Mouse (Mus musculus) forebrain, embryonic 10.5 days (tissue): ENCODE data around the gene Col20a1. TPM values are rescaled to one million over a fixed set of nuclear protein-coding genes. Genes with fewer than 3 reads are reported as not detected.

Source experiments
- DNase-seq: peaks from one replicate; pipeline ENCODE4 v3.0.0-alpha.2; 2017; ENCODE audit warnings: low spot score; ENCODE audit errors: extremely low spot score
- H3K27ac ChIP-seq: fragments of 300-500 bp; sonication (generic); 2 replicates; pipeline ENCODE4 v1.5.1; 2016; ENCODE audit warnings: mild to moderate bottlenecking
- H3K27me3 ChIP-seq: fragments of 300-500 bp; sonication (generic); 2 replicates; pipeline ENCODE4 v1.6.1; 2016; ENCODE audit warnings: mild to moderate bottlenecking; ENCODE audit not compliant: poor library complexity, severe bottlenecking
- H3K36me3 ChIP-seq: fragments of 300-500 bp; sonication (generic); replicated peaks from 2 replicates; pipeline ENCODE4 v1.6.1; 2016; ENCODE audit warnings: mild to moderate bottlenecking, moderate library complexity
- H3K4me1 ChIP-seq: fragments of 300-500 bp; sonication (generic); 2 replicates; pipeline ENCODE4 v1.6.1; 2016
- H3K4me3 ChIP-seq: fragments of 300-500 bp; sonication (generic); 2 replicates; pipeline ENCODE4 v1.5.1; 2016; ENCODE audit warnings: mild to moderate bottlenecking, moderate library complexity
- H3K9me3 ChIP-seq: fragments of 300-500 bp; sonication (generic); 2 replicates; pipeline ENCODE4 v1.6.1; 2016; ENCODE audit warnings: mild to moderate bottlenecking, moderate library complexity
- WGBS: fragments of 180-500 bp; shearing (Covaris S2); methylation state at CpG from one replicate; pipeline ENCODE4 v1.1.7; 2016; 5-methylcytosine and 5-hydroxymethylcytosine counted together
- polyA plus RNA-seq: library from polyadenylated mRNA; unstranded; fragments of >200 nt; fragmentation: Nextera tagmentation; extraction: Ambion mirVana; gene quantifications from 2 replicates; pipeline ENCODE4 v1.2.1, GENCODE M21; 2016

Gene Col20a1
- polyA plus RNA-seq, result 0.07 and 0.17 TPM in 2 replicates

DNA sequence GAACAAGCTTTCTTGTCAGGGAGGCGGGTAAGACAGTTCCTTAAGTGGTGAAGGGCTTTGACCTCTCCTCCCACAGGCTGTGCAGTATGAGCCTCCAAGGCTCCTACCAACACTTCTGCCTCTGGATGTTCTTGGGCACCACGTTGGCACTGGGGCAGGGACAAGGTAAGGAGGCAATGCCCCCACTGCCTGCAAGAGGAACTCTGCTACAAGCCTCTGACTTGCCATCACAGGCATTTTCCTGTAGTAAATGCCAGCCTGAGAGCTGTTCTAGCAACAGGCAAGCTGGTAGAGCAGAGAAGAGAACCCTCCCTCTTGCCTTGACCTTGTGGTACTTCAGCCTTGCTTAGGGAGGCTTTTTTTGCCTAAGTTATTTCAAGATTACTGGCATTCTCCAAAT, at the start of gene Col20a1:
Gene Col20a1, plus strand, starts transcription at position 87 of the 400 bp plus-strand sequence.
- Histone ChIP-seq H3K4me3 (no peak within 1 kb of the TSS), H3K36me3 (peaks cover 20% of the 10 kb centered on the region), H3K4me1 (peaks cover 23% of the 10 kb centered on the region), H3K27me3 (no peaks in the 10 kb centered on the region), H3K9me3 (no peaks in the 10 kb centered on the region), H3K27ac (peak within 1 kb of the TSS; percentile 54; the same call in 1 of the 2 replicates)
- WGBS, result 65% methylated on average over 2 of the region's 2 CpGs
- no peak for DNase-seq

DNA sequence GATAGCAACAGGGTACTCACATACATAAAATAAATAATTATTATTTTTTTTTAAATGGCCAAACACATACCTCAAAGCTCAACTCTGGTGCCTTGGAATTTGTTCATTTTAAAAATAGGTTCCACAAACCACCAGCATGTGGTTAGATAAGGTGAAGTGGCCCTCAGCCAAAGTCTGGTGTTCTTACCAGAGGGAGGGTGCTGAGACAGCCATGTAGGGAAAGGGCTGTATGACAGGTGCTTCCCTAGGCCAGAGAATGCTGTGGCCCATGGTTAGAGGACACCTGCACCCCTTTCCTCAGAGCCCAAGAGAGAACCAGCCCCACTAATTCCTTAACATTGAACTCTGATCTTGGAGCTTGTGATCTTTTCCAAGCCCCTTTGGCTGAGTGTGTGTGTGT, 46.1 kb upstream of the Col20a1 start:
- Histone ChIP-seq H3K27ac (no peak overlapping the region), H3K4me3 (no peak overlapping the region), H3K27me3 (no peaks in the 10 kb centered on the region), H3K9me3 (no peaks in the 10 kb centered on the region), H3K4me1 (peaks cover 6% of the 10 kb centered on the region), H3K36me3 (peaks cover 12% of the 10 kb centered on the region)
- DNase-seq, result no peak

- no peak for DNase-seq
- Histone ChIP-seq H3K27me3 (no peaks in the 10 kb centered on the region), H3K4me3 (no peak overlapping the region), H3K36me3 (peaks cover 12% of the 10 kb centered on the region), H3K4me1 (no peaks in the 10 kb centered on the region), H3K27ac (no peak overlapping the region), H3K9me3 (no peaks in the 10 kb centered on the region)
Measured at GRCm38 (mm10) chr2:180941869-180942268, 44.5 kb upstream of the Col20a1 start.

- H3K9me3 ChIP-seq, result no peaks in the 10 kb centered on the region
- H3K36me3 ChIP-seq, result no peaks in the 10 kb centered on the region
- DNase-seq, result no peak
- no peak overlapping the region for H3K4me3 ChIP-seq
- H3K27me3 ChIP-seq, result peaks cover 32% of the 10 kb centered on the region
- peaks cover 58% of the 10 kb centered on the region for H3K4me1 ChIP-seq
- WGBS, result 38% methylated on average over 1 of the region's 1 CpGs
- H3K27ac ChIP-seq, result no peak overlapping the region
Measured at GRCm38 (mm10) chr2:180949947-180950346, 36.4 kb upstream of the Col20a1 start.

GRCm38 (mm10) chr2:180952731-180953171, 33.6 kb upstream of the Col20a1 start:
- Histone ChIP-seq H3K27me3 (peaks cover 51% of the 10 kb centered on the region), H3K4me1 (peaks cover 71% of the 10 kb centered on the region), H3K9me3 (no peaks in the 10 kb centered on the region), H3K36me3 (no peaks in the 10 kb centered on the region), H3K4me3 (peak overlapping the region; percentile 71), H3K27ac (peak overlapping the region; percentile 84)
- peak; percentile 76 for DNase-seq
- 5% methylated on average over 9 of the region's 9 CpGs for WGBS

GRCm38 (mm10) chr2:180953638-180954037, 32.7 kb upstream of the Col20a1 start:
- H3K4me1 ChIP-seq, result peaks cover 71% of the 10 kb centered on the region
- WGBS, result 12% methylated on average over 2 of the region's 2 CpGs

DNA sequence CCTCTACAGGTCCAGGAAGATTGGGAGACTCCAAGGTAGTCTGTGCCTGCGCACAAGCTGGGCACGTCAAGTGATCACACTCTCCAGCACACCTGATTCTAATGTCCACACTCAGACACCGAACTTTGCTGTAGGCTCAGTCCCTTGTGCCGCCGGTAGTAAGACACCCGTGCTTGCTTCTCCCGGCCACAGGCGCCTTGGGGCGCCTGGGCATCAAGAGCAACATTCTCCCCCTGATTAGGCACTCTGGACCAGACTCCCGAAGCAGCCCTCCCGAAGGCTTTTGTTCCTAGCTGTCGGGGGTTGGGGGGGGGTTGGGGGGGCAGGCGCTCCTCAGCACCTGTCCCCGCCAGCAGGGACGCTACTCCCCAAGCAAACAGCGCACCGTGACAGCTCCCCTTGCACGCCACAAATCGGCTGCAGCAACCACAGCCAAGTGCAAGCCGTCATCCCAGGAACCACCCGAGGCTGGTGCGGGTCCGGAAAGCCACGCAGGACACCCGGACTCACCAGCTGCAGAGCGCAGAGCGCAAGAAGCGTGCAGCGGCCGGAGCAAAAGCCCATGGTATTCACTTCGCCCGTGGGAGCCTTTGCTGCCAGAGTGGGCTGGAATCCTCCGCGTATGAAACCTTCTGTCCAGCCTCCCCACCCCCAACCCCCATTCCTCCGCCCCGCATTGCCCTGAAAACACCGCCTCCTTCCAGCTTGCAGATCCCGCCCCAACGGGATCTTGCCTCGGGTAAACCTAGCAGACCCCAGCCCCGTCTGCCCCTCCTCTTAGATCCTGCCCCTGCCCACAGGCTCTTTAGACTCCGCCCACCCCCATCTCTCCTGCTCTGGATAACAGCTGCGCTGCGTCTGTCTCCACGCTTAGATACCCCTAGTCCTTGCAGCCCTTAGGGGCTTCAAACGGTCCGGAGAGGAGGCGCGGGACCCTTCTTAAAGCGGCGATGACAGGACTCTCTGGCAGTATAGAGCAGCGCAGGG, 32.0 kb upstream of the Col20a1 start, which contains the start of gene Nkain4:
Gene Nkain4, minus strand, starts transcription at position 639 of the 987 bp plus-strand sequence.
- Histone ChIP-seq H3K36me3 (no peaks in the 10 kb centered on the region), H3K9me3 (no peaks in the 10 kb centered on the region), H3K27ac (peak within 1 kb of the TSS; percentile 84), H3K27me3 (peaks cover 51% of the 10 kb centered on the region), H3K4me1 (peaks cover 67% of the 10 kb centered on the region), H3K4me3 (peak within 1 kb of the TSS; percentile 71)
- peak; percentile 84 for DNase-seq
- WGBS, result under 1% methylated on average over 52 of the region's 52 CpGs

More at GRCm38 (mm10) chr2:180953638-180954037, 32.7 kb upstream of the Col20a1 start:
- Histone ChIP-seq H3K27me3 (peaks cover 51% of the 10 kb centered on the region), H3K4me3 (peak overlapping the region; percentile 71), H3K9me3 (no peaks in the 10 kb centered on the region), H3K27ac (peak overlapping the region; percentile 84), H3K36me3 (no peaks in the 10 kb centered on the region)
- peak; percentile 14 for DNase-seq

DNA sequence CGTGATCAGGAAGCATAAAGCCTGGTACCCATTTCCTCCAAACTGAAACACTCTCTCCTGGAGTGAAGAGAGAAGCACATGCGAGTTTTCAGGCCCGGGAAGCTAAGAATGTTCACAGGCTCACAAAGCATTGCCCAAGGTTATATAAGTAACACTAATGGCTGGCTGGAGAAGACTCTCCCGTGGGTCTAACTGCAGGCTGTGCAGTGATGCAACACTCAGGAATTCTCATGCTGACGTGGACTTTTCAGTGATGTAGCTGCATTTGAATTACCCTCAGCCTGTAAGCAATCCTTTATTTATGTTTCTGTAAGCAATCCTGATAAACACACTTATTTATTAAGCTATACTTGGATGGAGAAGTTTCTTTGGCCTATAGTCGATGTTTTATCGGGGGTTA, 26.7 kb upstream of the Col20a1 start:
- Histone ChIP-seq H3K27ac (no peak overlapping the region), H3K4me3 (no peak overlapping the region), H3K9me3 (no peaks in the 10 kb centered on the region), H3K27me3 (peaks cover 19% of the 10 kb centered on the region), H3K36me3 (no peaks in the 10 kb centered on the region), H3K4me1 (peaks cover 25% of the 10 kb centered on the region)
- WGBS, result 77% methylated on average over 7 of the region's 7 CpGs
- DNase-seq, result no peak

DNA sequence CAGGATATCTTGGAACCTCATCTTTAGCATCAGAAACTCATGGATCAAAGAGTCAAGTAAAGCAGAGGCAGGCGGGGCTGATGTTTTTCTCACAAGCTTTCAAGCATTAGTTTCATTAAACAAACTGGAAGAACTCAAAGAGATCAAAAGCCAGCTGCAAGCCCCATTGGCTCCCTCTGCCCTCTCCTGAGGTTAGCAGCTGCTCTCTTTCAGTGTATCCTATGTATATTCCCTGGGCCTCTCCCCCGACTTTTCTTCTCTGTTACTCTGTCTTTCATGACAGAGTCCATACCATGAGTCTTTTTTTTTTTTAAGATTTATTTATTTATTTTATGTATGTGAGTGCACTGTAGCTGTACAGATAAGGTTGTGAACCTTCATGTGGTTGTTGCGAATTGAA, 26.1 kb upstream of the Col20a1 start:
- no peak for DNase-seq
- peaks cover 17% of the 10 kb centered on the region for H3K27me3 ChIP-seq
- no peak overlapping the region for H3K27ac ChIP-seq
- H3K4me3 ChIP-seq, result no peak overlapping the region
- no peaks in the 10 kb centered on the region for H3K9me3 ChIP-seq
- WGBS, result 77% methylated on average over 3 of the region's 3 CpGs
- no peaks in the 10 kb centered on the region for H3K36me3 ChIP-seq
- peaks cover 19% of the 10 kb centered on the region for H3K4me1 ChIP-seq

GRCm38 (mm10) chr2:180962616-180963308, 23.6 kb upstream of the Col20a1 start:
- Histone ChIP-seq H3K27me3 (no peaks in the 10 kb centered on the region), H3K36me3 (no peaks in the 10 kb centered on the region), H3K4me3 (no peak overlapping the region), H3K9me3 (no peaks in the 10 kb centered on the region), H3K4me1 (peaks cover 21% of the 10 kb centered on the region), H3K27ac (no peak overlapping the region)
- DNase-seq, result no peak
- 81% methylated on average over 2 of the region's 2 CpGs for WGBS

DNA sequence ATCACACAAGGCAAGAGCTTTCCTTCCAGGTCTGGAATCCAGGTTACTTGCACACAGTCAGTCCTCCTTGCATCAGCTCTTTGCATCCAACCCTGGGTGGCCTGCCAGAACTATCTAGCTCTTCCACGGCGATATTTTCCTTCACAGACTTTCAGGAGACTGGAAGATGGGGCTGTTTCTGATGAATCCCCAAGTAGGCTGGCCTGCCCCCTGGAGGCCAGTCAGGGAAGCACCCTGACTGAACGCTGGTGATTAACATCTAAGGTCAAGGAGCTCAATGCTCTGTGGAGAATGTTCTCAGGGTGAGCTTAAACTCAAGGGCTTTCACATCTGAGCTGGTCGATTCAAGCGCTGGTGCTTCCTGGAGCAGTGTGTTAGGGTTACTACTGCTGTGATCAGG, 22.4 kb upstream of the Col20a1 start:
- Histone ChIP-seq H3K27me3 (no peaks in the 10 kb centered on the region), H3K36me3 (peaks cover 6% of the 10 kb centered on the region), H3K27ac (0 out of 2 replicates have a peak overlapping the region, but pooled peaks have one; percentile 36), H3K4me1 (peaks cover 28% of the 10 kb centered on the region), H3K4me3 (no peak overlapping the region), H3K9me3 (no peaks in the 10 kb centered on the region)
- 9% methylated on average over 5 of the region's 5 CpGs for WGBS
- peak; percentile 75 for DNase-seq

DNA sequence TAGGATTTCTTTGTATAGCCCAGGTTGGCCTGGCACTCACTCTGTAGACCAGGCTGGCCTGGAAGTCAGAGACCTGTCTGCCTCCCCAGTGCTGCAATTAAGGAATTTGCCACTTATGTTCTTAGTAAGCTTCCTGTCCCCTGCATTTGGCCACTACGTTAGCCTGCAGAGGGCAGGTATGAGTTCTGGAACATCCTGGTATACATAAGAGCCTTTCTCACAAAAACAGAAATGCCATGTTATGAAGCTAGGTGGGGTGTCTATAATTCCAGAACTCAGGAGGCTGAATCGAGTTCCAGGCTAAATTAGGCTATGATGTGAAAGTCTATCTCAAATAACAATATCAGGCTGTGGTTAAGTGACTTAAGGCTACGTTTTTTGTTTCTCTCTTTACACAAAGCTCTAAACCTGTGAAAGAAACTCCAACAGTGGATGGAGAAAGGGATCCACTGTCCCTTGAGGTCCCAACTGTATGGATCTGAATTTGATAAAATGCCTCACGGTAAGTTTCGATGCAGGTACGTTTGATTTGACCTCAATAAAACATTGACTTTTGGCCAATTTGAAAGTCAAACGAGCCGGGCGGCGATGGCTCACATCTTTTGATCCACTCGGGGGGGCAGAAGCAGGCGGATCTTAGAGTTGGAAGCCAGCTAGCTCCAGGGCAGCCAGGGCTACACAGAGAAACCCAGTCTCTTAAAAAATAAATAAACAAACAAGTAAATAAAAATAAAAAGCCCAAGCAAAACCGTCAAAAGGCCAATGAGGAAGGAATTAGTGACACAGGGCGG, 20.0 kb upstream of the Col20a1 start:
- Histone ChIP-seq H3K4me1 (peaks cover 28% of the 10 kb centered on the region), H3K9me3 (no peaks in the 10 kb centered on the region), H3K36me3 (peaks cover 25% of the 10 kb centered on the region), H3K27ac (peak overlapping the region; percentile 94), H3K4me3 (peak overlapping the region; percentile 95), H3K27me3 (no peaks in the 10 kb centered on the region)
- WGBS, result 19% methylated on average over 14 of the region's 14 CpGs
- DNase-seq, result no peak
